ENCODE assay signal across 9 mouse cellular contexts in the genomic region with DNA sequence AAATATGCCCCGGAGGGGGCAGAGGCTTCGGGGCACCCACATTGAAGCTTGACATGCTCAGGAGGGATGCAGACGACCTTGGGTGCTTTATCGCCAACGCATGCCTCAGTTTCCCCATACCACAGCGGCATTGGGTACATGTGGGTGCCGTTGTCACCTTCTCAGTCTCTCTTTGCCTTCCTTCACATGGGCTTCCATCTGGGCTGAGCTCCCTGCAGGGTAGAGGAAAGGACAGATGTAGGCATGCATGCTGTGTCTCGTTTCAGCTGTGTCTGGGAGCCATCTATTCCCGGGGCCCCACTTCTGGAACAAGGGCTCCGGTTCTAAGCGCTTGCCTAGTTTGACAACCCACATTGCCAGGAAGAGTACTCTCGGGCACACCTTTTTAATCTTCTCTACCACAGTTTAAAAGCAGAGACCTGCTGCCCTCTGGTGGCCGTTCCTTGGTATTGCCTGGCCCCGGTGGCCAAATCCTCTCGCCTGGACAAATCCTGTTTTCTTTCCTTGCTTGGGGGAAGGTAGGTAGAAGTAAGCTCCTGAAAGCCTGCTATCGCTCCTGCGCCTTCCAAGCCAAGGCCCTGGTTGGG. TPM values are rescaled to one million over a fixed set of nuclear protein-coding genes. Genes with fewer than 3 reads are reported as not detected.
DNase-seq lines count a peak whose midpoint lies in the region; ATAC-seq lines count a peak whose summit lies in the region.
"Had no signal": no experiment of that assay in that cellular context is flagged by ENCODE, and none has a peak within 500 bp of the region (broad histone marks: within the 10 kb centered on the region; RNA-seq: fewer than 3 reads in every experiment).

No protein-coding gene starts in this region.

- H3K27me3 ChIP-seq in intestine, embryonic 15.5 days (replicated peaks) = no peaks in the 10 kb centered on the region
- no peaks in the 10 kb centered on the region for H3K27me3 ChIP-seq in limb, embryonic 11.5 days (ENCODE audit: control insufficient read depth, insufficient read depth, low read length)

- no peak overlapping the region for H3K9ac ChIP-seq in intestine, embryonic 15.5 days
- H3K9ac ChIP-seq in limb, embryonic 11.5 days (ENCODE audit: low read length) = no peak overlapping the region
- H3K9ac ChIP-seq: heart, embryonic 15.5 days had no signal

- ATAC-seq in intestine, embryonic 15.5 days = peak; percentile 21; the same call in 1 of the 2 replicates
- ATAC-seq in limb, embryonic 11.5 days (ENCODE audit: insufficient number of reproducible peaks, low FRiP score, low TSS enrichment, low read depth) = no peak

- no peak overlapping the region for H3K4me3 ChIP-seq in intestine, embryonic 15.5 days (replicated peaks)
- H3K4me3 ChIP-seq in limb, embryonic 11.5 days (ENCODE audit: low read depth, low read length) = no peak overlapping the region
- H3K4me3 ChIP-seq: heart, embryonic 15.5 days had no signal

- H3K4me2 ChIP-seq in intestine, embryonic 15.5 days (replicated peaks) = no peak overlapping the region
- no peak overlapping the region for H3K4me2 ChIP-seq in limb, embryonic 11.5 days (ENCODE audit: low read depth, severe bottlenecking)
- H3K4me2 ChIP-seq: heart, embryonic 15.5 days had no signal

- WGBS in intestine, embryonic 15.5 days = 37% methylated on average over 17 of the region's 17 CpGs
- whole genome bisulfite sequencing in limb, embryonic 11.5 days = 35% methylated on average over 17 of the region's 17 CpGs

- no peak overlapping the region for H3K27ac ChIP-seq in intestine, embryonic 15.5 days
- H3K27ac ChIP-seq in limb, embryonic 11.5 days (replicated peaks; ENCODE audit: low read depth, low read length) = no peak overlapping the region
- H3K27ac ChIP-seq: heart, embryonic 15.5 days had no signal

- no peaks in the 10 kb centered on the region for H3K9me3 ChIP-seq in intestine, embryonic 15.5 days
- no peaks in the 10 kb centered on the region for H3K9me3 ChIP-seq in limb, embryonic 11.5 days (ENCODE audit: control insufficient read depth, low read length)
- H3K9me3 ChIP-seq: heart, embryonic 15.5 days had no signal

- no peaks in the 10 kb centered on the region for H3K36me3 ChIP-seq in intestine, embryonic 15.5 days
- H3K36me3 ChIP-seq in limb, embryonic 11.5 days (ENCODE audit: control insufficient read depth, insufficient read depth, low read length) = no peaks in the 10 kb centered on the region
- H3K36me3 ChIP-seq: heart, embryonic 15.5 days had no signal

- DNase-seq in A20 (ENCODE audit: low read depth, low spot score) (peak; percentile 60), NIH3T3 (ENCODE audit: low read depth) (peak; percentile 84)
- DNase-seq in cerebellum, adult 9-11 months = peak; percentile 75
- DNase-seq in frontal cortex, postnatal 10 days (ENCODE audit: low spot score in 2 of 2) = peak; percentile 59 to 78
- peak; percentile 92 for DNase-seq in limb, embryonic 11.5 days (ENCODE audit: low spot score)
- peak; percentile 81 for DNase-seq in ovary, postnatal 14 days (ENCODE audit: low spot score)
- DNase-seq in urinary bladder, adult 2 months (ENCODE audit: low spot score) = peak; percentile 65

- H3K4me1 ChIP-seq in intestine, embryonic 15.5 days (replicated peaks) = peaks cover 10% of the 10 kb centered on the region; the same call in 1 of the 2 replicates
- no peaks in the 10 kb centered on the region; the same call in 1 of the 2 replicates for H3K4me1 ChIP-seq in limb, embryonic 11.5 days (ENCODE audit: control insufficient read depth, insufficient read depth, low read length)

RNA-seq across cellular contexts. Expression of a gene that starts 20.8 kb away (rescaled TPM):
- polyA plus RNA-seq in intestine, embryonic 15.5 days (2015; fragmentation: Nextera tagmentation; extraction: Ambion mirVana) = 37.9 and 42.4 TPM in 2 replicates
- polyA plus RNA-seq in limb, embryonic 11.5 days (2014; fragmentation: Nextera tagmentation; extraction: Ambion mirVana) = 18.7 and 18.8 TPM in 2 replicates
- 50.5 and 51.9 TPM in 2 replicates for polyA plus RNA-seq in urinary bladder, adult 2 months (2012; rRNA removed)

RNA-seq across cellular contexts. Expression of a gene that starts 52.1 kb away (rescaled TPM):
- 0.06 TPM in 1 of 2 replicates, not detected in the other for polyA plus RNA-seq in intestine, embryonic 15.5 days (2015; fragmentation: Nextera tagmentation; extraction: Ambion mirVana)
- 1.6 and 2.0 TPM in 2 replicates for polyA plus RNA-seq in limb, embryonic 11.5 days (2014; fragmentation: Nextera tagmentation; extraction: Ambion mirVana)
- polyA plus RNA-seq in urinary bladder, adult 2 months (2012; rRNA removed) = 0.04 TPM in 1 of 2 replicates, not detected in the other
